Mouse (Mus musculus): ENCODE results near the gene Rad52. TPM values are rescaled to one million over a fixed set of nuclear protein-coding genes. Genes with fewer than 3 reads are reported as not detected.
A peak's percentile ranks its signal among the peaks of the same experiment; 100 is the strongest.

The Rad52 gene
- polyA plus RNA-seq, 1 experiment, result 20.6 TPM

DNA sequence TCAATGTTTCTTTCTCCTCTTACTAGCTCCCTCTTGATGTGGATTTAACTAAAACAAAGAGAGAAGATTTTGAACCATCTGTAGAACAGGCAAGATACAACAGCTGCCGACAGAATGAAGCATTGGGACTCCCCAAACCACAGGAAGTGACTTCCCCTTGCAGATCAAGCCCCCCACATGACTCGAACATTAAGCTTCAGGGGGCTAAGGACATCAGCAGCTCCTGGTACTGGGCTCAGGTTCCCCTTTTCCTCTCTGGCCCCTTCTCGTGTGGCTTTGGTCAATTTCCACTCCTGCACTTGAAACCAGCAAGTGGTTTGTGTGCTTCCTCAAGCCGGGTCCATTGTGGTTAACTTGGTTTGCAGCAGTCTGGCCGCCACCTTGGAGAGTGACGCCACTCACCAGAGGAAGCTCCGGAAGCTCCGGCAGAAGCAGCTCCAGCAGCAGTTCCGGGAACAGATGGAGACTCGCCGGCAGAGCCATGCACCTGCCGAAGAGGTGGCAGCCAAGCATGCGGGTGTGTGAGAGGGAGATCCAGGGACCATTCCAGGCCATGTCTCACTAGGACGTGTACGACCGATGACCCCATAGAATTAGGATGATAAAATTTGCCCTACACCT, 16.2 kb downstream of the Rad52 start:
- Histone ChIP-seq H3K4me3 (ENCODE audit: low read depth, low read length) (no peak overlapping the region), H3K9ac (ENCODE audit: low read depth, poor library complexity, severe bottlenecking) (no peak overlapping the region), H3K9me3 (replicated peaks; ENCODE audit: control insufficient read depth, insufficient read depth, low read length, poor library complexity, severe bottlenecking) (no peaks in the 10 kb centered on the region), H3K27me3 (ENCODE audit: control insufficient read depth, insufficient read depth, low read length, poor library complexity, severe bottlenecking) (no peaks in the 10 kb centered on the region), H3K36me3 (ENCODE audit: control insufficient read depth, insufficient read depth, low read length, poor library complexity, severe bottlenecking) (peaks cover 40% of the 10 kb centered on the region), H3K27ac (ENCODE audit: insufficient read depth, low read length) (no peak overlapping the region), H3K4me1 (ENCODE audit: control insufficient read depth, insufficient read depth, low read length) (no peaks in the 10 kb centered on the region)
- no peak for TF ChIP-seq EP300 (IDR thresholded peaks at IDR 0.05; ENCODE audit: insufficient read depth, low read depth, low read length)
- no peak for TF ChIP-seq CTCF (IDR thresholded peaks at IDR 0.05; ENCODE audit: low read depth, low read length)
- no peak for TF ChIP-seq POLR2A (IDR thresholded peaks at IDR 0.05; ENCODE audit: insufficient read depth, low read length)

DNA sequence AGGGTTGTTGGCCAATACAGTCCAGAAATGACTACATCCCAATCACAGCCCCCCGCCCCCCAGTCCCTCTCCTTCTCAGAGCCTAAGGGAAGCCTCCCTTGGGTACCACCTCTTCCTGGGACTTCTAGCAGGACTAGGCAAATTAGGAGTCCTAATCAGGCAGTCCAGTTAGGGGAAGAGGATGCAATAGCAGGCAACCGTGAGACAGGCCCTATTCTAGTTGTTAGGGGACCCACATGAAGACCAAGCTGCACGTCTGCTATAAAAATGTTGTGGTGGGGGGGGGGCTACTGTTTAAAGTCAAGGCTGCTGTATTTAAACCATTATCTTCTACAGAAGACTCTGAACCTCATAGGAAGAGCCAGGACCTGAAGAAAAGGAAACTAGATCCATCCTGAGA, 19.6 kb downstream of the Rad52 start:
- Histone ChIP-seq H3K27me3 (ENCODE audit: control insufficient read depth, insufficient read depth, low read length, poor library complexity, severe bottlenecking) (no peaks in the 10 kb centered on the region), H3K36me3 (ENCODE audit: control insufficient read depth, insufficient read depth, low read length, poor library complexity, severe bottlenecking) (peaks cover 68% of the 10 kb centered on the region), H3K9ac (ENCODE audit: low read depth, poor library complexity, severe bottlenecking) (no peak overlapping the region), H3K4me3 (ENCODE audit: low read depth, low read length) (no peak overlapping the region), H3K27ac (ENCODE audit: insufficient read depth, low read length) (no peak overlapping the region), H3K9me3 (replicated peaks; ENCODE audit: control insufficient read depth, insufficient read depth, low read length, poor library complexity, severe bottlenecking) (no peaks in the 10 kb centered on the region), H3K4me1 (ENCODE audit: control insufficient read depth, insufficient read depth, low read length) (no peaks in the 10 kb centered on the region)
- TF ChIP-seq CTCF (IDR thresholded peaks at IDR 0.05; ENCODE audit: low read depth, low read length), result no peak
- no peak for TF ChIP-seq POLR2A (IDR thresholded peaks at IDR 0.05; ENCODE audit: insufficient read depth, low read length)

DNA sequence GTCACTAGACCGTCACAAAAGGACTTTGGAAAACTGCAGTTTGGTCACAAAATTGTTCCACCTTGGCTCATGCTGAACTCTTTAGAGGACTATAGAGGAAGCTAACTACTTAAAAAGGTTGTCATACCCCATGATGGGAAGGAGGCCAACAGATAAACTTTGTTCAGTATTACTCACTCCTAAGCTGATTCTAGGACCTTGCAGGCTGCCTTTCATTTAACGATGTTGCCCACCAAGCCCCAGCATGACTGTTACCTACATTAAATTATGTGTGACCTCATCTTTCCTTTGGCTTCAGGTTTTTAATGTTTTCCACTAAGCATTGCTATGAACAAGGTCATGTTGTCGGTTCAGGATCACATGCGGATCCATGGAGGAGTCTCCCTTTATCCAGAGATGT, 20.0 kb downstream of the Rad52 start:
- H3K9ac ChIP-seq (ENCODE audit: low read depth, poor library complexity, severe bottlenecking), result no peak overlapping the region
- H3K4me1 ChIP-seq (ENCODE audit: control insufficient read depth, insufficient read depth, low read length), result no peaks in the 10 kb centered on the region
- H3K27ac ChIP-seq (ENCODE audit: insufficient read depth, low read length), result no peak overlapping the region
- no peak overlapping the region for H3K4me3 ChIP-seq (ENCODE audit: low read depth, low read length)
- no peaks in the 10 kb centered on the region for H3K27me3 ChIP-seq (ENCODE audit: control insufficient read depth, insufficient read depth, low read length, poor library complexity, severe bottlenecking)
- peaks cover 68% of the 10 kb centered on the region for H3K36me3 ChIP-seq (ENCODE audit: control insufficient read depth, insufficient read depth, low read length, poor library complexity, severe bottlenecking)
- TF ChIP-seq CTCF (IDR thresholded peaks at IDR 0.05; ENCODE audit: low read depth, low read length) (no peak), POLR2A (IDR thresholded peaks at IDR 0.05; ENCODE audit: insufficient read depth, low read length) (no peak), EP300 (IDR thresholded peaks at IDR 0.05; ENCODE audit: insufficient read depth, low read depth, low read length) (no peak)
- H3K9me3 ChIP-seq (replicated peaks; ENCODE audit: control insufficient read depth, insufficient read depth, low read length, poor library complexity, severe bottlenecking), result no peaks in the 10 kb centered on the region

DNA sequence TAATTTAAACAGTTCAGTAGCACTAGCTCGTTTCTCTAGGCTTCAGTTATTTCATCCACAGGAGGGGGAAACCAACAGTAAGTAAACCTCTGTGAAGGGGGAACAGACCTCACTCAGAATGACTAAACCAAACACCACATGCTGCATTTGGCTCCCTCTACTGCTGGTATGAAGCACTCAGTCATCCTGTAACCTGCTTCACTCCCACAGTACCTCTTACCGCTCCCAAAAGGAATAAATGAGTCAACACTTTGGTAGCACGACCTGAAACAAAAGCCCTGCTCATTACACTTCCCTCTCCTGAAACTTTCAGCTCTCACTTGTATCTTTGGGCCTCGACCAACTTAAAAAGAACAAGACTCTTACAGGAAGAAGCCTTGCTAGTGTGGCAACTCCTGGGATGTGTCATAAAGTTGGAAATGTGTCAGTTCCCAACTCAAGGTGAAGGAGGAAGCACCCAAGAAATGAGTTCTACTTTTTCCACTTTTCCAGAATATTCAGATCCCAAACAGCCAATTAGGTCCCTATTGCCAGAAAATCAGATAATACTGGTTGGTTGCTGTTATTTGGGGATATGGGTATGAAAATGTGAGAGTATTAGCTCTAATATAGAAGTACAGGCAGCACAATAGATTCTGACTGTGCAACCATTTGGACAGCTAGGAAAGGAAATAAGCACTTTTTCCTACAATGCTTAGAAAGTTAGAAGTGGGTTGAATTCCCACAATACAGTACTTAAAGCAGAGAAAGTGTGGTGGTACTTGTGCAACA, 21.9 kb downstream of the Rad52 start:
- Histone ChIP-seq H3K4me3 (ENCODE audit: low read depth, low read length) (no peak overlapping the region), H3K36me3 (ENCODE audit: control insufficient read depth, insufficient read depth, low read length, poor library complexity, severe bottlenecking) (peaks cover 73% of the 10 kb centered on the region), H3K9ac (ENCODE audit: low read depth, poor library complexity, severe bottlenecking) (no peak overlapping the region), H3K4me1 (ENCODE audit: control insufficient read depth, insufficient read depth, low read length) (no peaks in the 10 kb centered on the region), H3K9me3 (replicated peaks; ENCODE audit: control insufficient read depth, insufficient read depth, low read length, poor library complexity, severe bottlenecking) (no peaks in the 10 kb centered on the region), H3K27me3 (ENCODE audit: control insufficient read depth, insufficient read depth, low read length, poor library complexity, severe bottlenecking) (no peaks in the 10 kb centered on the region), H3K27ac (ENCODE audit: insufficient read depth, low read length) (no peak overlapping the region)
- TF ChIP-seq POLR2A (IDR thresholded peaks at IDR 0.05; ENCODE audit: insufficient read depth, low read length), result no peak
- peak; percentile 7 for TF ChIP-seq CTCF (IDR thresholded peaks at IDR 0.05; ENCODE audit: low read depth, low read length)

Other genes starting within 250 kb of the Rad52 start
- 51.2 and 55.6 TPM in 2 replicates for gene Erc1, start 54.5 kb upstream of the Rad52 start, polyA plus RNA-seq (2011; ENCODE audit: insufficient read depth, insufficient read length, low read depth, missing spikeins)
- 466 and 478 TPM in 2 replicates for gene Wnk1, start 136.0 kb downstream of the Rad52 start, polyA plus RNA-seq (2011; ENCODE audit: insufficient read depth, insufficient read length, low read depth, missing spikeins)
- 0.75 TPM in 1 of 2 replicates, not detected in the other for gene Ninj2, start 190.7 kb downstream of the Rad52 start, polyA plus RNA-seq (2011; ENCODE audit: insufficient read depth, insufficient read length, low read depth, missing spikeins)

All from ES-Bruce4 (cell line).